Mouse (Mus musculus) heart, postnatal 0 days (tissue): ENCODE measurements around the gene Fstl4.

Source experiments
- CTCF ChIP-seq: IDR thresholded peaks from 2 replicates; pipeline ENCODE4 v1.5.1; 2016; ENCODE audit warnings: antibody characterized with exemption, control low read depth, low read depth
- EP300 ChIP-seq: IDR thresholded peaks from 2 replicates; pipeline ENCODE4 v1.6.1; 2016; ENCODE audit warnings: antibody characterized with exemption, low read depth

DNA sequence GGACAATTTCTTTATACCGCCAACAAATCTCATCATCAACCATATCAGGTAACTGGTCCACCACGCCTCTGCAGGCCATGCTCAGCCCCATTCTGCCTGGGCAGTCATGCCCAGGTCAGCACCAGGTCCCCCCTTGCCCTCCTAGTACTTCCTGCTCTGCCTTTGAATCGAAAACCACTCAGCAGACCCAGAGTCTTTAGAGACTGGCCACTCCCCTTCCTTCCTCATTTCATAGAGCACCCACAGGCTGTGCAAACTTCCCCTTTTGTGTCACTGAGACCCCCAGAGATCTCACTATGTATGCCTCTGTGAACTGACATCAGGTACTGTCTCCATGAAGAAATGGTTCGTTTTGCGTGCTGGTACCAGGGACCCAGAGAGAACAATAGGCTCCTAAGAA is 420.3 kb downstream of the Fstl4 start:
- TF ChIP-seq EP300, result no peak
- TF ChIP-seq CTCF, result no peak
